Mouse (Mus musculus) liver, adult 2 months (tissue): ENCODE measurements at regions not wholly inside any gene's neighbourhood (a gene's known extent, or its start where the extent isn't known, plus 50 kb on each side); places are given as distances from the start of the nearest gene placed in this dataset.

Experiments
- DNase-seq: peaks from one replicate; pipeline ENCODE4 v3.0.0-alpha.2; 2011; ENCODE audit warnings: low read depth, low spot score; ENCODE audit errors: extremely low read depth
- H3K27ac ChIP-seq: fragments of 200-500 bp; replicated peaks from 2 replicates; pipeline ENCODE4 v1.5.1; 2012; ENCODE audit warnings: low read depth, mild to moderate bottlenecking, control low read depth, inconsistent platforms, low read length; ENCODE audit not compliant: insufficient read depth
- H3K27me3 ChIP-seq: fragments of 200-500 bp; 2 replicates; pipeline ENCODE4 v1.6.1; 2012; ENCODE audit warnings: mild to moderate bottlenecking, moderate library complexity, low read length, inconsistent platforms; ENCODE audit not compliant: control insufficient read depth, insufficient read depth
- H3K36me3 ChIP-seq: fragments of 200-500 bp; 2 replicates; pipeline ENCODE4 v1.6.1; 2012; ENCODE audit warnings: low read length, inconsistent platforms; ENCODE audit not compliant: control insufficient read depth, insufficient read depth
- H3K4me1 ChIP-seq: fragments of 200-500 bp; 2 replicates; pipeline ENCODE4 v1.6.1; 2011; ENCODE audit warnings: low read length; ENCODE audit not compliant: control insufficient read depth, insufficient read depth
- H3K4me3 ChIP-seq: fragments of 200-500 bp; 2 replicates; pipeline ENCODE4 v1.5.1; 2011; ENCODE audit warnings: low read depth, mild to moderate bottlenecking, control low read depth, low read length, moderate library complexity; ENCODE audit not compliant: insufficient read depth
- H3K79me2 ChIP-seq: fragments of 200-500 bp; 2 replicates; pipeline ENCODE4 v1.6.1; 2012; ENCODE audit warnings: inconsistent platforms, mild to moderate bottlenecking, low read length, moderate library complexity; ENCODE audit not compliant: control insufficient read depth, insufficient read depth
- H3K9ac ChIP-seq: fragments of 200-500 bp; 2 replicates; pipeline ENCODE4 v1.6.1; 2012; ENCODE audit warnings: low read depth, mild to moderate bottlenecking, control low read depth, inconsistent platforms, low read length
- CTCF ChIP-seq: fragments of 200-500 bp; IDR thresholded peaks from 2 replicates; pipeline ENCODE4 v1.5.1; 2011; ENCODE audit warnings: low read depth, low read length, control low read depth
- POLR2A ChIP-seq: fragments of 200-500 bp; IDR thresholded peaks from 2 replicates; pipeline ENCODE4 v1.6.1; 2011; ENCODE audit warnings: low read length, control low read depth; ENCODE audit not compliant: insufficient read depth; ENCODE audit errors: extremely low read depth
- WGBS: fragments of 180-500 bp; shearing (Covaris S2); methylation state at CpG from one replicate; pipeline ENCODE4 v1.1.7; 2018; 5-methylcytosine and 5-hydroxymethylcytosine counted together

DNA sequence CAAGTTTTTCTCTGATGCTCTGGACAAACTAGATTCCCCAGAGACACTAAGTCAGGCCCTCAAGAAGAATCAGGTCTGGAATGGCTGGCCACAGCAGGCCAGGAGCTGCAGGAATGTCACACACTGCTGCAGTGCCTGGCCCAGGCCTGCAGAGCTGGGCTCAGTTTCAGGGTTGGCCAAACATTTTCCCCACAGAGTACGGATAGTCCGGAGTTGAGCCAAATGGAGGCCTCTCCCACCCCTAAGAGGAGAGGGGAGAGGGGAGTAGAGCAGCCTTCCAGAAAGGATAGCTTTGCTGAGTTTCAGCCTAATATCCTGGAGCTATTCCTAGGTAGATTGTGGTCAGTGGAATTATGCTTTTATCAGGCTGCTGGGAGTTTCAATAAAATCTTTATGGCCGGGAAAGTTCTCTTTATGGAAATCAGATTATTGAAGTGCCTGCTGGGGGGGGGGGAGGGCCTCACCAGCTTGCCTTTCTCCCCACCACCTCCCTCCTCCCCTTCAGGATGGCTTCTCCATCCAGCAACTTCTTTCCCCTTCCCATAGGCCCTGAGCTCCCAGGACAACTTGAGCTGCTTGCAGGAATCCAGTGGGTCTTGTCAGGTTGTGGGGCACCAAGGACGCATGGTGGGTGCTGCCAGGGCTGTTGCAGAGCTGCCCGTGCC, 153.6 kb upstream of the Pja1 start:
- H3K79me2 ChIP-seq = no peaks in the 10 kb centered on the region
- H3K27ac ChIP-seq = no peak overlapping the region
- no peaks in the 10 kb centered on the region for H3K36me3 ChIP-seq
- no peak for DNase-seq
- TF ChIP-seq POLR2A (no peak), CTCF (no peak)
- 78% methylated on average over 5 of the region's 5 CpGs for WGBS
- H3K27me3 ChIP-seq = no peaks in the 10 kb centered on the region
- no peak overlapping the region for H3K4me3 ChIP-seq
- no peak overlapping the region for H3K9ac ChIP-seq
- no peaks in the 10 kb centered on the region for H3K4me1 ChIP-seq

DNA sequence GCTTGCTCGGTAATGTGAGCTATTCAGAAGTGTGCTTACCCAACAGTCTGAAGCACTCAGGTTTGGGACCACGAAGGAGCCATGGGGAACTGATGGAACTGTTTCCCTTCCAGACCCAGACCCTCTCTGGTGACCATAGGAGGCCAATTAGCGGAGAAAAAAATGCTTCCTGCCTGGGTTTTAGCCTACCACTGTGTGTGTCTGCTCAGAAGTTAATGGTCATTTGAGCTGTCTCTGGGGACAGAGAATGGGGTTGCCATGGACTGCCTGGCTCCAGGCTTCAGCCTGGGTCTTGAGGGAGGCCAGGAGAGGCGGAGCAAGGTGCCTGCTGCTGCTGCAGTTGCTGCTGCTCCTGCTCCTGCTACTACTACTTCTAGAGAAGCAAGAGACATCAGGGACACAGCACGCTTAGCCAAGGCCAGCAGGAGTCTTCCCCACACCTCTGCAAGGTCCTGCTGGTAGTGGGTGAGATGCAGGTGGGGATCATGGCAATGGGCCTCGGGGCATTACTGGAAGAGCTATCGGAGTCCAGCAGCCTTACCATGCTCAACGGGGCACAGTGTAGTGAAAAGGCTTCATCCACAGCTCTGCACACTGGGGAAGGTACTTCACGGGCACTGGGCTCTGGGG, 141.2 kb upstream of the Pja1 start:
- Histone ChIP-seq H3K27me3 (no peaks in the 10 kb centered on the region), H3K27ac (no peak overlapping the region), H3K36me3 (no peaks in the 10 kb centered on the region), H3K79me2 (no peaks in the 10 kb centered on the region), H3K4me3 (no peak overlapping the region), H3K9ac (no peak overlapping the region), H3K4me1 (no peaks in the 10 kb centered on the region)
- 86% methylated on average over 9 of the region's 9 CpGs for WGBS
- no peak for DNase-seq
- TF ChIP-seq CTCF = no peak
- no peak for TF ChIP-seq POLR2A

DNA sequence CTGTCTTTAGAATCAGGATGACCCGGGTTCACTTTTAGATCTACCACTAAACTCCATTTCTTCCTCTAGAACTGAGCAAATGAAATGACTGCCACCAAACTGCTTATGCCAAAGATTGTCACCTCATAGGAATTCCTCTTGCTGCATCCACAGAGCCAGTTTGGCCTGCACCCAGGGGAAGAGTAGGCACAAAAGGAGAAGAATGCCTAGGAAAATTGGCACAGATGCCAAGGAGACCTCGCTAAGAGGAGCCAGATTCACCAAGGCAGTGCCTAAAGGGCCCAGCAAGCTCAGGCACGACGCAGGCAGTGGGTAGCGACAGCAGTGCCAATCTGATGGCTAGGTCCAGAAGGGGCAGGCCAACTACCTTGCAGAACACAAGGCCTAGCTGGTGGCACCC, 139.0 kb upstream of the Pja1 start:
- WGBS = 80% methylated on average over 5 of the region's 5 CpGs
- Histone ChIP-seq H3K36me3 (no peaks in the 10 kb centered on the region), H3K9ac (no peak overlapping the region), H3K27ac (no peak overlapping the region), H3K79me2 (no peaks in the 10 kb centered on the region), H3K4me3 (no peak overlapping the region), H3K4me1 (no peaks in the 10 kb centered on the region), H3K27me3 (no peaks in the 10 kb centered on the region)
- TF ChIP-seq POLR2A (no peak), CTCF (no peak)
- DNase-seq = no peak

DNA sequence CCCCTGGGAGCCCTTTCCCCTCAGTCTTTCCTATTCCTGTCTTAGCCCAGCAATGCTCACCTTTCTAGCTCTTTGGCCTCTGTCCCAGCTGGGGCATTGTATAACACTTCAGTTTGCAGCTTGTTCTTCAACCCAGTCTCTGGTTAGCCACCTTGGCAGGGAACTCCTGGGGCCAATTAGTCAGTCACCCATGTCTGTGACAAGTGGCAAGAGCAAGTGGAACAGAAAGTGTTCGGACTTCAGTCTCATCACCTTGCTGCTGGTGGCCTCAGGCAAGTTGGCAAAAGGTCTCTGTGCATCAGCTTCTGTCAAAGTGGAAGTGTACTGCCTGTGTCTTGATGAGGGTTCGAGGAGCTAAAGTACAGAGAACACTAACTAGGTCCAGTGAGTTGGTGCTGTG, 138.5 kb upstream of the Pja1 start:
- 82% methylated on average over 2 of the region's 2 CpGs for WGBS
- DNase-seq = no peak

DNA sequence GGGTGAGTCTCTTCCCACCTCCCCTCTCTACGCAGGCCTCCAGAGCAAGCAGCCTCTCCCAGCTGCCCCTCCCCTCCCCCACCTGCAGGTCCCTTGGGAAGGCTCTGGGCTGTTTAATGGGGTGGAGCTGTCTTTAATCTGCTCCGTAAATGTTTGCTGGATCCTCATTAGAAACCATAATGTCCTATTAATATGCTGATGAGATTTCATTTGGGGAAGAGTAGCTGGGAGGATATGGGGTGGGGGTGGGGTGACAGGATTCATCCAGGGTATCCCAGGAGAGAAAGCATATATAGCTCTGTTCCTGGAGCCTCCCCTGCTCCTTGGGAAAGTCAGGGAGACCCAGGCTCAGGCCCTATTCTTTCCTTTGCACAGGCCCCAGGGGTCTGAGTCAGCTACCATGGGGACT, 137.2 kb upstream of the Pja1 start:
- H3K27me3 ChIP-seq = no peaks in the 10 kb centered on the region
- H3K4me1 ChIP-seq = peaks cover 2% of the 10 kb centered on the region
- no peak for DNase-seq
- H3K27ac ChIP-seq = no peak overlapping the region
- H3K36me3 ChIP-seq = no peaks in the 10 kb centered on the region
- no peak for TF ChIP-seq POLR2A
- TF ChIP-seq CTCF = no peak
- no peak overlapping the region for H3K4me3 ChIP-seq
- no peak overlapping the region for H3K9ac ChIP-seq
- no peaks in the 10 kb centered on the region for H3K79me2 ChIP-seq
- WGBS = 75% methylated on average over 2 of the region's 2 CpGs

More for the DNA sequence above, 138.5 kb upstream of the Pja1 start:
- Histone ChIP-seq H3K27me3 (no peaks in the 10 kb centered on the region), H3K36me3 (no peaks in the 10 kb centered on the region), H3K27ac (no peak overlapping the region), H3K79me2 (no peaks in the 10 kb centered on the region), H3K9ac (no peak overlapping the region), H3K4me1 (peaks cover 2% of the 10 kb centered on the region; the same call in 1 of the 2 replicates), H3K4me3 (no peak overlapping the region)
- TF ChIP-seq CTCF = no peak
- TF ChIP-seq POLR2A = no peak

DNA sequence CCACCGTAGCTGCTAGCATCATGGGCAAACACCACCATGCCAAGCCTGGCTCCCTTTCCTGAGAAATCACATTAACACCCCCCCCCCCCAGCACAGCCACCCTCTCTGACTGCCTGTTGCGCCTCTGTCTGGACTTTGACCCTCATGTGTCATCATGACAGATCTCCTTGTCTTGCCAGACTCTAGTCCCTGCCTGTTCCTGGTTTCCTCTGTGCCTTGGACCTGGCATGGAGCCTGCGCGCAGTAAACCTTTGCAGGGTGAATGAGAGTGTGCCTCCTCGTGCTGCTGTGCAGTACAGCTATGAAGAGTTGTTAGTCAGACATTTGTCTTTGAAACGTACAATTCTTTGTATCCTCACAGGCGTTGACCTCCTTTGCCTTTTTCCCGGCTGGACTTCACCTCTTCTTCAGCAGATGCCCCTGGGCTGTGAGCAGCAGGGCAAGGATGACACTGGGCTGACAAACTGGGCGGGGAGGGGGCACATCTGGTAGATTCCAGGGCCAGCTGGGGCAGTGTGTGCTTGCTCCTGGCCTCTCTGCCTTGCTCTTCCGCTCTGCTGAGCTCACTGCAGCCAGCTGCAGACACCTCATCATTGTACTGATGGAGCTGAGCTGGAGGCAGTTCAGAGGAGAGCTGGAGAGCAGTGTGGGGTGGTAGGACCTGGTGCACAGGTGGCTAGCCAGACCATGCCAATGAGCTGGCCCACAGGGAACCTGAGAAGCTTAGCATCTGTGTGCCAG, 134.2 kb upstream of the Pja1 start:
- Histone ChIP-seq H3K9ac (no peak overlapping the region), H3K27ac (no peak overlapping the region), H3K27me3 (no peaks in the 10 kb centered on the region), H3K4me1 (peaks cover 2% of the 10 kb centered on the region), H3K79me2 (no peaks in the 10 kb centered on the region), H3K36me3 (no peaks in the 10 kb centered on the region), H3K4me3 (no peak overlapping the region)
- WGBS = 34% methylated on average over 10 of the region's 10 CpGs
- peak; percentile 67 for DNase-seq
- TF ChIP-seq CTCF (no peak), POLR2A (no peak)
